Mouse (Mus musculus) thymus, adult 2 months (tissue): ENCODE results near the gene Ccz1. TPM values are rescaled to one million over a fixed set of nuclear protein-coding genes. Genes with fewer than 3 reads are reported as not detected.

Experiments used
- DNase-seq: peaks from one replicate; pipeline ENCODE4 v3.0.0; 2021
- H3K27ac ChIP-seq: fragments of 200-500 bp; 2 replicates; pipeline ENCODE4 v1.5.1; 2012; ENCODE audit warnings: low read length, control low read depth; ENCODE audit not compliant: control insufficient read depth, insufficient read depth
- H3K27me3 ChIP-seq: fragments of 200-500 bp; 2 replicates; pipeline ENCODE4 v1.6.1; 2012; ENCODE audit warnings: mild to moderate bottlenecking, low read length, moderate library complexity, mixed read lengths; ENCODE audit not compliant: control insufficient read depth, insufficient read depth
- H3K36me3 ChIP-seq: fragments of 200-500 bp; 2 replicates; pipeline ENCODE4 v1.6.1; 2012; ENCODE audit warnings: mild to moderate bottlenecking, low read length, moderate library complexity; ENCODE audit not compliant: control insufficient read depth, insufficient read depth
- H3K4me1 ChIP-seq: fragments of 200-500 bp; replicated peaks from 2 replicates; pipeline ENCODE4 v1.6.1; 2012; ENCODE audit warnings: low read length; ENCODE audit not compliant: control insufficient read depth, insufficient read depth
- H3K4me3 ChIP-seq: fragments of 200-500 bp; 2 replicates; pipeline ENCODE4 v1.5.1; 2012; ENCODE audit warnings: mild to moderate bottlenecking, low read length, control low read depth, moderate library complexity; ENCODE audit not compliant: control insufficient read depth, insufficient read depth
- CTCF ChIP-seq: fragments of 200-500 bp; IDR thresholded peaks from 2 replicates; pipeline ENCODE4 v1.5.1; 2012; ENCODE audit warnings: mild to moderate bottlenecking, control low read depth, low read length, moderate library complexity, borderline replicate concordance; ENCODE audit not compliant: control insufficient read depth, poor library complexity, insufficient read depth; ENCODE audit errors: extremely low read depth
- POLR2A ChIP-seq: fragments of 200-500 bp; IDR thresholded peaks from 2 replicates; pipeline ENCODE4 v1.6.1; 2012; ENCODE audit warnings: mild to moderate bottlenecking, low read length, control low read depth, moderate library complexity; ENCODE audit not compliant: control insufficient read depth, poor library complexity, insufficient read depth; ENCODE audit errors: extremely low read depth
- WGBS: fragments of 180-500 bp; shearing (Covaris S2); methylation state at CpG from one replicate; pipeline ENCODE4 v1.1.7; 2018; 5-methylcytosine and 5-hydroxymethylcytosine counted together
- polyA plus RNA-seq: library from polyadenylated mRNA; depleted of rRNA; stranded (reverse); fragments of >200 nt; gene quantifications from 2 replicates; pipeline ENCODE4 v1.2.3, GENCODE M21; 2012

Gene Ccz1
- polyA plus RNA-seq, 1 experiment, result 15.4 TPM

DNA sequence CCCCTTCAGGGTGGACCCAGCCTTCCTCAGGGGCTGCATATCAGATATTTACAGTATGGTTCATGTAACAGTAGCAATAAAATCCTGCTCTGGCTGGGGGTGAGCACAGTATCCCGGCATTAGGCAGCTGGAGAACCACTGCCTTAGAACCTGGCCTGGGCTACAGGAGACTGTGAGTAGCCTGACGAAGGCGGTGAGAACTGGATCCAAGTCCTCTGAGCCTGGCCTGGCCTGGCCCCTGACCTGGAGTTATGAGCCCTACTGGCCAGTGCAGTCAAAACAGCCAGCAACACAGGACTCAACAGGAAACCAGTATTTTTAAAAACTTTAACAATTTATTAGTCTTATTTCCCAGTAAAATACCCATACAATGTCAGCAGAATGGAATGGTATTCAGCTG lies 27.1 kb downstream of the Ccz1 start:
- no peak overlapping the region for H3K27ac ChIP-seq
- peaks cover 67% of the 10 kb centered on the region for H3K36me3 ChIP-seq
- no peak overlapping the region for H3K4me3 ChIP-seq
- H3K27me3 ChIP-seq, result no peaks in the 10 kb centered on the region
- no peak for TF ChIP-seq CTCF
- 99% methylated on average over 3 of the region's 3 CpGs for WGBS
- DNase-seq, result no peak
- H3K4me1 ChIP-seq, result no peaks in the 10 kb centered on the region

DNA sequence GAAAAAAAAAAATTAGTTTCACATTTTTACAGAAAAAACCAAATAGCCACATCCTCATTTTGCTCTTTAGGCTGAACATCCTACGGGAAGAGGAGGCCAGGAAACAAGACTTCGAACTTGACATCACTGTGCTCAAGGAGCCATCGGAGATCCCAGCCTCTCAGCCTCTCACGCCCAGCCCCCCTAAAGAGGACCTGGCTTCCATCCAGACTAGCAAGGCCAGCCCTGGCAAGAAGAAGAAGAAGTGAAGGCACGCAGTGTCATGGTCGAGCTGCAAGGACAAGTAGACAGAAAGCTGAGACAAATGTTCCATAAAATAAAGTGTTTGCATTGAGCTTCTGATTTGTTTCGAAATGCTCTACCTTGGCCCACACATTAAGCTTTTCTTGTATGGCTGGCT lies 29.3 kb downstream of the Ccz1 start:
- DNase-seq, result no peak
- Histone ChIP-seq H3K27ac (no peak overlapping the region), H3K4me1 (no peaks in the 10 kb centered on the region), H3K36me3 (peaks cover 46% of the 10 kb centered on the region), H3K27me3 (no peaks in the 10 kb centered on the region), H3K4me3 (no peak overlapping the region)
- WGBS, result 92% methylated on average over 7 of the region's 7 CpGs
- TF ChIP-seq CTCF, result no peak
- no peak for TF ChIP-seq POLR2A

DNA sequence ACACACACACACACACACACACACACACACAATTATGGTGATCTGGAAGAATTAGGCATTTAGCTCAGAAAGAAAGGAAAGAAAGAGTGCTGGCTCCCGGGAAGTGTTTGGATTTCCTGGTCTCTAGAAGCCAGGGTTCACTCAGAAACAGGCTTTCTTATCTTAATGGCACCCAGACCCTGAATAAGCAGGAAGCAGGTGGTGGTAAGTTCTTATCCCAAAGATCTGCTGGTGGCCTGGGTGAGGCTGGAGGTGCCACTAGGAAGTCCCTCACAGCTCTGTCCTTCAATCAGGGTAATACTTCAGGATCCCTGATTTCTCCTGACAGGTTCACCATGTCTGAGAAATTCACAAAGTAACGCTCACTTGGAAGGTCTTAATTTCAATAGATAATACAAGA lies 32.3 kb downstream of the Ccz1 start:
- no peak overlapping the region for H3K4me3 ChIP-seq
- no peaks in the 10 kb centered on the region for H3K4me1 ChIP-seq
- no peak for TF ChIP-seq CTCF
- TF ChIP-seq POLR2A, result no peak
- peaks cover 18% of the 10 kb centered on the region for H3K36me3 ChIP-seq
- H3K27ac ChIP-seq, result no peak overlapping the region
- no peak for DNase-seq
- H3K27me3 ChIP-seq, result no peaks in the 10 kb centered on the region
- WGBS, result 91% methylated on average over 2 of the region's 2 CpGs

DNA sequence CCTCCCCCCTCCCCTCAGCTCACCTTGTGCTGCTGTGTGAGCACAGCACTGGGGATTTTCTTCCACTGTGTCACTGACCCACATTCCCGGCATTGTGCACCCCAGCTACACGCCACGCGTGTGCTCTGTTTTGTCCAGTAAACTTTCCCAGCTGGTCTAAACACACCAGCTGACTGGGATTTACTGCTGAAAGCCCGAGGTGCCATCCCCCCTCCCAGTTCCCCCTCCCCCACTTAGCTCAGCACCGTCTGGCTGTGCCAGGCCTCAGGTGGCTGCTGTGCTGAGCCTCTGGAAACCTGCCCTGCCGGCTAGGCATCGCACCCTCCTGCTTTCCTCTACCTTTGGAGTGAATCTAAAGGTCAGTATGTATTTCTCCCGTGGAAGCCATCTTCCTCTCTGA lies 33.8 kb downstream of the Ccz1 start:
- Histone ChIP-seq H3K36me3 (peaks cover 5% of the 10 kb centered on the region; the same call in 1 of the 2 replicates), H3K4me1 (no peaks in the 10 kb centered on the region), H3K27me3 (no peaks in the 10 kb centered on the region), H3K27ac (no peak overlapping the region), H3K4me3 (no peak overlapping the region)
- DNase-seq, result no peak
- TF ChIP-seq POLR2A, result no peak
- no peak for TF ChIP-seq CTCF
- 80% methylated on average over 9 of the region's 9 CpGs for WGBS

DNA sequence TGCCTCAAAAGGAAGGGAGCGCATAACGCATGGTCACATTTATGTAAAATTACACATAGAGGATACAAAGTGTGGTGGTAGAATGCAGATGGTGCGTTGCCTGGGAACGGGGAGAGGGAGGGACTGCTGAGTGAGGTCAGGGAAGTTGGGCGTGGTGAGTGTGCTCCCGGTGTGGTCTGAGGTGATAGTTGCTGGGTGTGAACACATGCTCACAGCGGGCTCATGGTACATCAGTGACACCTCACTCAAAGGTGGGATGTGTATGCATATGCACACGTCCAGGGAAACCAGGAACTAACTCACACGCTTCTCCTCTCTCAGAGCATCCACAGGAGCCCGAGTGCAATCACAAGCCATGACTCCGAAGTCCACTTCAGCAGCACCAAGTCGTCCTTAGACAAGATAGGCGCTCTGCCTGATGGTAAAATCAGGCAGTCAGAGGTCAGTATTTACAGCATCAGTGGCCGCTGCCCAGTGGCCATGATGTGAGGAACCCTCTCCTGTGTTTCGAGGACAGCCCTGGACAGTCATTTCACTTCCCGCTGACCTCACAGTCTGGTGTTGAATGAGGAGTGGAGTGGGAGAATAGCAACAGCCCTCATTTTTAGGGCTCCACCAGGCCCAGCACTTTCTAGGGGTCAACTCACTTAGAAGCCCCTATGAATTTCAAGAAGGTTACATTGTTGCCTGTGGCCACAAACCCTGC lies 37.8 kb downstream of the Ccz1 start:
- TF ChIP-seq CTCF, result no peak
- TF ChIP-seq POLR2A, result no peak
- Histone ChIP-seq H3K4me3 (no peak overlapping the region), H3K27ac (no peak overlapping the region), H3K27me3 (no peaks in the 10 kb centered on the region), H3K4me1 (no peaks in the 10 kb centered on the region), H3K36me3 (no peaks in the 10 kb centered on the region)
- 77% methylated on average over 16 of the region's 16 CpGs for WGBS
- DNase-seq, result no peak

DNA sequence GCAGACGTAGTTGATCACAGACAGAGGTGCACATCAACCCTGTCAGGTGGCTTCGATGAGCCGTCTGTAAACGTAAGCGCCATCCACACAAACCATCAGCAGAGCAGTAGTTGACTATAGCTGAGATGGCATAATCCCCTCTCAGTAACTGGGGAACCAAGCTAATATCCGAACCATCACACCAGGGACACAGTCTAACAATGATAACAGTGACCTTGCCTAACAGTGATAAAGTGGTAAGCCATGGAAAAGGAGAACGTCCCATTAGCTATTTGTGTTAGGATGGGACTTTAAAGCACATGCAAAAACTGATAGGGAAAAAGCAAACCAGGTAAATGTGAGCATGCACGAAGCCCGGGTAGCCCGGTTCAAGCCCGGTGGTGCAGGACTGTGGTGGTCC lies 38.4 kb downstream of the Ccz1 start:
- Histone ChIP-seq H3K4me3 (no peak overlapping the region), H3K4me1 (no peaks in the 10 kb centered on the region), H3K27me3 (no peaks in the 10 kb centered on the region), H3K36me3 (no peaks in the 10 kb centered on the region), H3K27ac (no peak overlapping the region)
- 93% methylated on average over 11 of the region's 11 CpGs for WGBS
- no peak for DNase-seq
- TF ChIP-seq POLR2A (no peak), CTCF (no peak)

DNA sequence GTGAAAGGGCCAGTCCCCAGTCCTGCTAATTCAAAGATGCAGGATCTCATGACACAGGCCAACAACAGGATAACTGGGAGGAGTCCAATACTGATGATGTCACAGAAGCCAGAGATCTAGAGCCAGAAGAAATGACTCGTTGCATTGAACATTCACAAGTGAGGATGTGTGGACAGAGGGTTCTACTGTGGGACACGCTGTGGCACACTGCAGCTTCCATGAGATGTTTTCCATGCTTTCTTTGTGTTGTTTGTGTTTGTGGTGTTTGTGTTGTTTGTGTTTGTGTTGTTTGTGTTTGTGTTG lies 39.1 kb downstream of the Ccz1 start:
- Histone ChIP-seq H3K27me3 (no peaks in the 10 kb centered on the region), H3K36me3 (no peaks in the 10 kb centered on the region), H3K4me3 (no peak overlapping the region), H3K4me1 (no peaks in the 10 kb centered on the region), H3K27ac (no peak overlapping the region)
- TF ChIP-seq POLR2A (no peak), CTCF (no peak)
- DNase-seq, result no peak
- WGBS, result 33% methylated on average over 2 of the region's 2 CpGs
